Comparison of ENCODE assay signal across 25 mouse cellular contexts in genomic region chr13:81736606-81737005, GRCm38 (mm10). TPM values are rescaled to one million over a fixed set of nuclear protein-coding genes. Genes with fewer than 3 reads are reported as not detected.
A peak's percentile ranks its signal among the peaks of the same experiment; 100 is the strongest.
DNase-seq lines count a peak whose midpoint lies in the region; ATAC-seq and TF ChIP-seq lines count a peak whose summit lies in the region.
"Had no signal": no experiment of that assay in that cellular context is flagged by ENCODE, and none has a peak within 500 bp of the region (broad histone marks: within the 10 kb centered on the region; RNA-seq: fewer than 3 reads in every experiment).

No protein-coding gene starts in this region.

- no peak overlapping the region for H3K27ac ChIP-seq in liver, embryonic 11.5 days (ENCODE audit: low read depth, low read length)
- no peak overlapping the region for H3K27ac ChIP-seq in liver, postnatal 0 days (ENCODE audit: low read depth)
- no peak overlapping the region for H3K27ac ChIP-seq in liver, embryonic 13.5 days
- H3K27ac ChIP-seq in liver, embryonic 16.5 days (ENCODE audit: low read length) = no peak overlapping the region
- H3K27ac ChIP-seq: embryonic facial prominence, embryonic 12.5 days; embryonic facial prominence, embryonic 15.5 days; heart, embryonic 15.5 days; hindbrain, embryonic 10.5 days; hindbrain, embryonic 13.5 days had no signal

- no peak for DNase-seq in liver, embryonic 11.5 days (ENCODE audit: low spot score)
- DNase-seq in liver, postnatal 0 days = no peak
- DNase-seq in liver, embryonic 13.5 days = no peak
- no peak for DNase-seq in lung, postnatal 10 days
- no peak for DNase-seq in adrenal gland, adult 2 months
- DNase-seq: adrenal gland, adult 8-10 months; adrenal gland, postnatal 25 days; cerebellum, adult 18-20 months; cerebellum, adult 9-10 months; cerebellum, postnatal 14 days; forebrain, postnatal 0 days; gastrocnemius, postnatal 25 days; heart, adult 18-20 months; heart, postnatal 10 days; heart, postnatal 36 days had no signal

- no peaks in the 10 kb centered on the region for H3K27me3 ChIP-seq in liver, embryonic 11.5 days (replicated peaks; ENCODE audit: control insufficient read depth, insufficient read depth, low read length)
- no peaks in the 10 kb centered on the region for H3K27me3 ChIP-seq in liver, postnatal 0 days (ENCODE audit: insufficient read depth, low read length)
- H3K27me3 ChIP-seq in liver, embryonic 13.5 days = no peaks in the 10 kb centered on the region
- H3K27me3 ChIP-seq in liver, embryonic 16.5 days (ENCODE audit: control insufficient read depth, insufficient read depth, low read depth, low read length) = no peaks in the 10 kb centered on the region
- H3K27me3 ChIP-seq: embryonic facial prominence, embryonic 12.5 days; embryonic facial prominence, embryonic 15.5 days; heart, embryonic 12.5 days; heart, embryonic 15.5 days; hindbrain, embryonic 13.5 days had no signal

- H3K4me1 ChIP-seq in liver, embryonic 11.5 days (replicated peaks; ENCODE audit: control insufficient read depth, insufficient read depth, low read length) = peaks cover 4% of the 10 kb centered on the region
- H3K4me1 ChIP-seq in liver, postnatal 0 days (ENCODE audit: insufficient read depth) = peaks cover 4% of the 10 kb centered on the region
- peaks cover 22% of the 10 kb centered on the region for H3K4me1 ChIP-seq in liver, embryonic 13.5 days (replicated peaks)
- H3K4me1 ChIP-seq in liver, embryonic 16.5 days (ENCODE audit: control insufficient read depth, low read depth, low read length) = peaks cover 9% of the 10 kb centered on the region
- H3K4me1 ChIP-seq: embryonic facial prominence, embryonic 12.5 days; embryonic facial prominence, embryonic 15.5 days; heart, embryonic 12.5 days; heart, embryonic 15.5 days; hindbrain, embryonic 10.5 days; hindbrain, embryonic 13.5 days had no signal

- H3K4me3 ChIP-seq in liver, embryonic 11.5 days (ENCODE audit: low read depth, low read length) = no peak overlapping the region
- H3K4me3 ChIP-seq in liver, postnatal 0 days (ENCODE audit: low read depth, low read length) = no peak overlapping the region
- no peak overlapping the region for H3K4me3 ChIP-seq in liver, embryonic 13.5 days (replicated peaks)
- no peak overlapping the region for H3K4me3 ChIP-seq in liver, embryonic 16.5 days (ENCODE audit: low read depth, low read length)
- H3K4me3 ChIP-seq: embryonic facial prominence, embryonic 12.5 days; embryonic facial prominence, embryonic 15.5 days; heart, embryonic 12.5 days; heart, embryonic 15.5 days; hindbrain, embryonic 10.5 days; hindbrain, embryonic 13.5 days had no signal

- ATAC-seq in liver, embryonic 11.5 days (replicated peaks; ENCODE audit: low FRiP score) = peak; percentile 60
- no peak for ATAC-seq in liver, postnatal 0 days
- ATAC-seq in liver, embryonic 13.5 days (ENCODE audit: low read depth) = peak; percentile 66
- ATAC-seq in liver, embryonic 16.5 days (ENCODE audit: low read depth) = peak; percentile 57
- no peak for ATAC-seq in inflammation-experienced regulatory T-cells, adult 6 months
- ATAC-seq: forebrain, embryonic 14.5 days; forebrain, postnatal 0 days; hindbrain, embryonic 16.5 days had no signal

- TF ChIP-seq EP300 in liver, postnatal 0 days (IDR thresholded peaks at IDR 0.05; ENCODE audit: low read depth) = no peak

- 59% methylated on average over 5 of the region's 5 CpGs for whole genome bisulfite sequencing in liver, embryonic 11.5 days
- 46% methylated on average over 5 of the region's 5 CpGs for WGBS in liver, postnatal 0 days (ENCODE audit: insufficient replicate concordance)
- WGBS in liver, embryonic 13.5 days (ENCODE audit: insufficient replicate concordance) = 34% methylated on average over 5 of the region's 5 CpGs
- 24% methylated on average over 5 of the region's 5 CpGs for WGBS in liver, embryonic 16.5 days (ENCODE audit: insufficient replicate concordance)

- no peaks in the 10 kb centered on the region for H3K36me3 ChIP-seq in liver, embryonic 11.5 days (ENCODE audit: control insufficient read depth, insufficient read depth, low read length)
- no peaks in the 10 kb centered on the region for H3K36me3 ChIP-seq in liver, postnatal 0 days (replicated peaks; ENCODE audit: insufficient read depth, low read length)
- H3K36me3 ChIP-seq in liver, embryonic 13.5 days = no peaks in the 10 kb centered on the region
- H3K36me3 ChIP-seq in liver, embryonic 16.5 days (ENCODE audit: control insufficient read depth, insufficient read depth) = no peaks in the 10 kb centered on the region
- H3K36me3 ChIP-seq: embryonic facial prominence, embryonic 12.5 days; embryonic facial prominence, embryonic 15.5 days; heart, embryonic 12.5 days; heart, embryonic 15.5 days; hindbrain, embryonic 10.5 days; hindbrain, embryonic 13.5 days had no signal

- H3K4me2 ChIP-seq in liver, embryonic 11.5 days = no peak overlapping the region
- H3K4me2 ChIP-seq in liver, postnatal 0 days (ENCODE audit: low read depth, low read length) = no peak overlapping the region
- no peak overlapping the region for H3K4me2 ChIP-seq in liver, embryonic 13.5 days
- no peak overlapping the region for H3K4me2 ChIP-seq in liver, embryonic 16.5 days (ENCODE audit: low read depth, low read length)
- H3K4me2 ChIP-seq: embryonic facial prominence, embryonic 12.5 days; embryonic facial prominence, embryonic 15.5 days; heart, embryonic 12.5 days; heart, embryonic 15.5 days; hindbrain, embryonic 13.5 days had no signal

- no peak for TF ChIP-seq CTCF in liver, postnatal 0 days (IDR thresholded peaks at IDR 0.05; ENCODE audit: low read depth)

- no peaks in the 10 kb centered on the region for H3K9me3 ChIP-seq in liver, embryonic 11.5 days (ENCODE audit: control insufficient read depth, low read length)
- H3K9me3 ChIP-seq in liver, postnatal 0 days (ENCODE audit: low read length) = no peaks in the 10 kb centered on the region
- H3K9me3 ChIP-seq in liver, embryonic 13.5 days (replicated peaks) = no peaks in the 10 kb centered on the region
- H3K9me3 ChIP-seq in liver, embryonic 16.5 days (replicated peaks; ENCODE audit: control insufficient read depth, low read length) = no peaks in the 10 kb centered on the region
- H3K9me3 ChIP-seq: embryonic facial prominence, embryonic 12.5 days; embryonic facial prominence, embryonic 15.5 days; heart, embryonic 12.5 days; heart, embryonic 15.5 days; hindbrain, embryonic 10.5 days; hindbrain, embryonic 13.5 days had no signal

- H3K9ac ChIP-seq in liver, embryonic 11.5 days (ENCODE audit: low read depth, low read length) = no peak overlapping the region
- no peak overlapping the region for H3K9ac ChIP-seq in liver, postnatal 0 days (replicated peaks)
- H3K9ac ChIP-seq in liver, embryonic 13.5 days = no peak overlapping the region
- H3K9ac ChIP-seq in liver, embryonic 16.5 days (ENCODE audit: low read depth, low read length) = no peak overlapping the region
- H3K9ac ChIP-seq: embryonic facial prominence, embryonic 12.5 days; embryonic facial prominence, embryonic 15.5 days; forebrain, postnatal 0 days; heart, embryonic 12.5 days; heart, embryonic 15.5 days; hindbrain, embryonic 13.5 days had no signal

RNA-seq across cellular contexts. Expression of gene Mblac2, which starts 25.5 kb away (rescaled TPM):
- 3.7 and 5.2 TPM in 2 replicates for polyA plus RNA-seq in liver, embryonic 11.5 days (2014; fragmentation: Nextera tagmentation; extraction: Ambion mirVana)
- 3.1 and 4.3 TPM in 2 replicates for polyA plus RNA-seq in liver, postnatal 0 days (2015; fragmentation: Nextera tagmentation; extraction: Ambion mirVana)
- polyA plus RNA-seq in liver, embryonic 13.5 days (2015; fragmentation: Nextera tagmentation; extraction: Ambion mirVana) = 3.3 and 3.6 TPM in 2 replicates
- polyA plus RNA-seq in liver, embryonic 16.5 days (2015; fragmentation: Nextera tagmentation; extraction: Ambion mirVana) = 3.1 and 3.4 TPM in 2 replicates
- 10 to 100 TPM in 2 of 3 experiments, 1 to 10 TPM in 1; 5.2 to 15.0 (median 14.6) TPM for polyA plus RNA-seq in inflammation-experienced regulatory T-cells, adult 6 months (2017; shearing (Covaris generic))
- total RNA-seq in adrenal gland, adult 2 months (2021) = 10 to 100 TPM; 10.6 to 12.4 TPM
- polyA plus RNA-seq in adrenal gland, adult 2 months (2012; rRNA removed) = 5.6 and 5.7 TPM in 2 replicates

RNA-seq across cellular contexts. Expression of gene Polr3g, which starts 25.8 kb away (rescaled TPM):
- polyA plus RNA-seq in liver, embryonic 11.5 days (2014; fragmentation: Nextera tagmentation; extraction: Ambion mirVana) = 22.9 and 26.3 TPM in 2 replicates
- polyA plus RNA-seq in liver, postnatal 0 days (2015; fragmentation: Nextera tagmentation; extraction: Ambion mirVana) = 6.2 and 6.6 TPM in 2 replicates
- polyA plus RNA-seq in liver, embryonic 13.5 days (2015; fragmentation: Nextera tagmentation; extraction: Ambion mirVana) = 13.6 and 14.6 TPM in 2 replicates
- polyA plus RNA-seq in liver, embryonic 16.5 days (2015; fragmentation: Nextera tagmentation; extraction: Ambion mirVana) = 6.5 and 8.4 TPM in 2 replicates
- polyA plus RNA-seq in inflammation-experienced regulatory T-cells, adult 6 months (2017; shearing (Covaris generic)) = 1 to 10 TPM; 8.5 to 9.9 (median 9.3) TPM
- 1 to 10 TPM; 4.5 to 6.6 TPM for total RNA-seq in adrenal gland, adult 2 months (2021)
- 1.4 TPM in 2 replicates for polyA plus RNA-seq in adrenal gland, adult 2 months (2012; rRNA removed)

RNA-seq across cellular contexts. Expression of gene Cetn3, which starts 46.3 kb away (rescaled TPM):
- polyA plus RNA-seq in liver, embryonic 11.5 days (2014; fragmentation: Nextera tagmentation; extraction: Ambion mirVana) = 247 and 270 TPM in 2 replicates
- polyA plus RNA-seq in liver, postnatal 0 days (2015; fragmentation: Nextera tagmentation; extraction: Ambion mirVana) = 86.1 and 101 TPM in 2 replicates
- polyA plus RNA-seq in liver, embryonic 13.5 days (2015; fragmentation: Nextera tagmentation; extraction: Ambion mirVana) = 137 and 172 TPM in 2 replicates
- polyA plus RNA-seq in liver, embryonic 16.5 days (2015; fragmentation: Nextera tagmentation; extraction: Ambion mirVana) = 74.2 and 85.6 TPM in 2 replicates
- polyA plus RNA-seq in inflammation-experienced regulatory T-cells, adult 6 months (2017; shearing (Covaris generic)) = 100 to 1,000 TPM; 171 to 196 (median 176) TPM
- 100 to 1,000 TPM; 116 to 135 TPM for total RNA-seq in adrenal gland, adult 2 months (2021)
- polyA plus RNA-seq in adrenal gland, adult 2 months (2012; rRNA removed) = 0.48 and 0.77 TPM in 2 replicates

Comparison
In these comparisons a context has a peak if more than half of its experiments do, and no peak if none do; other contexts are left out.
1. ATAC-seq: peak in liver, embryonic 11.5 days (single experiment), liver, embryonic 13.5 days (single experiment) and liver, embryonic 16.5 days (single experiment); none in liver, postnatal 0 days (single experiment) and inflammation-experienced regulatory T-cells, adult 6 months (single experiment).
2. RNA of gene Cetn3, which starts 46.3 kb away (polyA plus RNA-seq): 247 to 270 TPM in liver, embryonic 11.5 days, 171 to 196 TPM in inflammation-experienced regulatory T-cells, adult 6 months, 137 to 172 TPM in liver, embryonic 13.5 days, 86.1 to 101 TPM in liver, postnatal 0 days and 74.2 to 85.6 TPM in liver, embryonic 16.5 days; 0.48 to 0.77 TPM in adrenal gland, adult 2 months; every median in the first group is over 10 times any median in the second.